Mouse (Mus musculus): ENCODE results near the gene H2-M3.
"Not testable (repeated sequence)": the region's sequence is repeated elsewhere in the genome, so short reads cannot be mapped to it uniquely, and the experiment has no call there.

The H2-M3 gene

GRCm38 (mm10) chr17:37270058-37270701 is at the start of gene H2-M3:
H2-M3 (plus strand) TSS chr17:37270220.
- peak; percentile 13 for DNase-seq (ENCODE audit: low read depth, low spot score)

- no peak for DNase-seq (ENCODE audit: low read depth, low spot score)
These were observed 48.1 kb upstream of the H2-M3 start for GRCm38 (mm10) chr17:37221879-37222278.

GRCm38 (mm10) chr17:37237230-37237629 is 32.8 kb upstream of the H2-M3 start, which contains the start of gene Olfr97:
Olfr97 (minus strand) TSS chr17:37237330.
- DNase-seq (ENCODE audit: low read depth, low spot score), result not testable (repeated sequence)

- DNase-seq (ENCODE audit: low read depth, low spot score), result no peak
These were observed 27.8 kb upstream of the H2-M3 start for GRCm38 (mm10) chr17:37242198-37242597.

GRCm38 (mm10) chr17:37246715-37247114 is 23.3 kb upstream of the H2-M3 start:
- DNase-seq (ENCODE audit: low read depth, low spot score), result no peak

GRCm38 (mm10) chr17:37249460-37249859 is 20.6 kb upstream of the H2-M3 start:
- no peak for DNase-seq (ENCODE audit: low read depth, low spot score)

GRCm38 (mm10) chr17:37250544-37250943 is 19.5 kb upstream of the H2-M3 start:
- no peak for DNase-seq (ENCODE audit: low read depth, low spot score)

GRCm38 (mm10) chr17:37263626-37264025 is 6.4 kb upstream of the H2-M3 start, which contains the start of gene Olfr98:
Olfr98 (minus strand) TSS chr17:37263749.
- no peak for DNase-seq (ENCODE audit: low read depth, low spot score)

- no peak for DNase-seq (ENCODE audit: low read depth, low spot score)
These were observed 677 bp downstream of the H2-M3 start for GRCm38 (mm10) chr17:37270702-37271092.

GRCm38 (mm10) chr17:37275626-37276248 is 5.7 kb downstream of the H2-M3 start:
- DNase-seq (ENCODE audit: low read depth, low spot score), result no peak

GRCm38 (mm10) chr17:37276573-37276972 is 6.6 kb downstream of the H2-M3 start:
- no peak for DNase-seq (ENCODE audit: low read depth, low spot score)

GRCm38 (mm10) chr17:37280331-37280730 is 10.3 kb downstream of the H2-M3 start:
- no peak for DNase-seq (ENCODE audit: low read depth, low spot score)

- no peak for DNase-seq (ENCODE audit: low read depth, low spot score)
These were observed 13.3 kb downstream of the H2-M3 start, which contains the start of gene Olfr99 for GRCm38 (mm10) chr17:37283360-37283759. Olfr99 (minus strand) TSS chr17:37283460.

- no peak for DNase-seq (ENCODE audit: low read depth, low spot score)
These were observed 34.2 kb downstream of the H2-M3 start, which contains the start of gene Olfr101 for GRCm38 (mm10) chr17:37304213-37304612. Olfr101 (minus strand) TSS chr17:37304313.

GRCm38 (mm10) chr17:37308483-37308882 is 38.5 kb downstream of the H2-M3 start:
- no peak for DNase-seq (ENCODE audit: low read depth, low spot score)

GRCm38 (mm10) chr17:37310146-37310699 is 40.2 kb downstream of the H2-M3 start:
- DNase-seq (ENCODE audit: low read depth, low spot score), result no peak

GRCm38 (mm10) chr17:37316954-37317353 is 46.9 kb downstream of the H2-M3 start, which contains the start of gene Olfr102:
Olfr102 (minus strand) TSS chr17:37317054.
- no peak for DNase-seq (ENCODE audit: low read depth, low spot score)

Data from c-Kit-negative CD71-positive TER-119-positive erythroid progenitor cells, embryonic 14.5 days (primary cell).